Mouse (Mus musculus) telencephalon, adult 2 months (tissue): ENCODE measurements around the gene Tomt.

Experiments used
- DNase-seq: peaks from one replicate; pipeline ENCODE4 v3.0.0-alpha.2; 2011; ENCODE audit warnings: low read depth, low spot score

Tomt gene

GRCm38 (mm10) chr7:101858362-101858761 is 47.8 kb downstream of the Tomt start:
- no peak for DNase-seq

DNA sequence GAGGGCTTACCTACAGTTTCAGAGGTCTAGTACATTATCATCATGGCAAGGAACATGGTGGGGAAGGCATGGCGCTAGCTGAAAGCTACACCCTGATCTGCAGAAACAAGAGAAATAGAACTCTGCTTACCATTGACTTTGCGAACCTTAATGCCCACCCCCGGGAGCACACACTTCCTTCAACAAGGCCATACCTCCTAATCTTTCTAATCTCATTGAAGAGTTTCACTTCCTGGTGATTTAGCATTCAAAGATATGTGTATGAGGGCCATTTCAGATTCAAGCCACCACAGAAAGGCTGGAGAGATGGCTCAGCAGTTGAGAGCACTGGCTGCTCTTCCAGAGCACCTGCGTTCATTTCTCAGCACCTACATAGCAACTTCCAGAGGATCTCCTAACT is 49.1 kb downstream of the Tomt start, which contains the start of gene Folr2:
TSS of gene Folr2 (minus strand) at position 101 of the 400 bp plus-strand sequence.
- DNase-seq: no peak

DNA sequence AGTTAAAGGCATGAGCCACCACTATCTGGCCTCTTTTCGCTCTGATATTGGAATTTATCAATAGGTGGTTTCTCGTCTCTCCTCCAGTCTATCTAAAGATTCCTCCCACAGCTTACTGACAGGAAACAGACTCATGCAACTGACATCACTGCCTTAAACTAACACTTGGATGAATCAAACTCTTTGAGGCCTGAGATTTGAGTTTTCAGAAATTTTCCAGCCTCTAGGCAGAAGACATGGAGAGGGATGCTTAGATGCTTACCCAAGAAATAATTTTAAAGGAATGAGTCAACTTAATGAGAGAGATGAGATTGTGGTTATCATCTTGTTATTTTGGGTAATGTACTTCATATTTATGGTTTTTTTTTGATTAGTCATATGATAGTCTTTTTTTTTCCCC is 52.3 kb downstream of the Tomt start:
- no peak for DNase-seq

DNA sequence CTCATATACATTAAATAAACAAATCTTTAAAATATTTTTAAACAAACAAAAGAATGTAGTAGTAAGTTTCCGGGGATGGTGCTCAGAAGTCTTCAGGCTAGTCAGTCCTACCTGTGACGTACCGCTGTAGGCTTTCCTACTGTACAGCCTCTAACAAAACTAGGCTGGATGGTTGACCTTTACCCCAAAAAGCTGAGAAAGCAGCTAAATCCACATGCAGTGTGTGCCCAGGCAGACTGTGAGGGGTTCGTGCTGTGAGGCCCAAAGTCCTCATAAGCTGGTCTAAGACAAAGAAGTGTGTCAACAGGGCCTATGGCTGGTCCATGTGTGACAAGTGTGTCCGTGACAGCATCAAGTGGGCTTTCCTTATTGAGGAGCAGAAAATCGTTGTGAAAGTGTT is 53.3 kb downstream of the Tomt start:
- DNase-seq: no peak

DNA sequence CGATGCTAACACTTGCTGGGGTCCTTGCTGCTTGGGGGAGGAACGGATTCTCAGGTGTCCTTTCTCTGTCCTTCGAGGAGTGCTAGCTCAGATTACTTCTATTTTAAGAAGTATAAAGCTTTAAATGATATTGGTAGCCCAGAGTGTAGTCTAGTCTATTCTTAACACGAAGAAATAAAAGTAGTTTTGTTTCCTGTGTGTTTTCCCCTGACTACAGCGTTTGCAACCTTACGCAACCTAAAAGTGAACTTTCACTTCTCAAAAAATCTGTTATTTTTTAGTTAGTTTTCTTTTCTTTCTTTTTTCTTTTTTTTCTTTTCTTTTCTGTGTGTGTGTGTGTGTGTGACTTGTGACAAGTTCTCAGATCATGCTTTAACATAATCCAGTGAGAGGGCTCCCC is 54.5 kb downstream of the Tomt start:
- DNase-seq: no peak
